Mouse (Mus musculus) hindbrain, embryonic 11.5 days (tissue): Measurements from ENCODE around the gene Prph2. TPM values are rescaled to one million over a fixed set of nuclear protein-coding genes. Genes with fewer than 3 reads are reported as not detected.

Source experiments
- ATAC-seq: fragments of 200-750 bp; cut with Nextera tagmentation; 2 replicates; pipeline ENCODE4 v1.8.0; 2017; ENCODE audit warnings: mild to moderate bottlenecking, moderate TSS enrichment, moderate library complexity; ENCODE audit not compliant: low FRiP score
- DNase-seq: peaks from one replicate; pipeline ENCODE4 v3.0.0-alpha.2; 2015; ENCODE audit warnings: low spot score
- H3K27ac ChIP-seq: fragments of 300-500 bp; sonication (generic); 2 replicates; pipeline ENCODE4 v1.5.1; 2014; ENCODE audit warnings: mild to moderate bottlenecking, low read depth, low read length
- H3K27me3 ChIP-seq: fragments of 300-500 bp; sonication (generic); 2 replicates; pipeline ENCODE4 v1.6.1; 2014; ENCODE audit warnings: mild to moderate bottlenecking, low read length, moderate library complexity, mixed read lengths; ENCODE audit not compliant: control insufficient read depth, insufficient read depth
- H3K36me3 ChIP-seq: fragments of 300-500 bp; sonication (generic); 2 replicates; pipeline ENCODE4 v1.6.1; 2014; ENCODE audit warnings: mild to moderate bottlenecking, low read length, moderate library complexity, mixed read lengths; ENCODE audit not compliant: control insufficient read depth, insufficient read depth
- H3K4me1 ChIP-seq: fragments of 300-500 bp; sonication (generic); replicated peaks from 2 replicates; pipeline ENCODE4 v1.6.1; 2014; ENCODE audit warnings: low read length, mixed read lengths; ENCODE audit not compliant: control insufficient read depth, insufficient read depth
- H3K4me2 ChIP-seq: fragments of 300-500 bp; sonication (generic); replicated peaks from 2 replicates; pipeline ENCODE4 v1.6.1; 2014; ENCODE audit warnings: mild to moderate bottlenecking, low read depth, low read length
- H3K4me3 ChIP-seq: fragments of 300-500 bp; sonication (generic); 2 replicates; pipeline ENCODE4 v1.5.1; 2014; ENCODE audit warnings: low read depth, low read length
- H3K9ac ChIP-seq: fragments of 300-500 bp; sonication (generic); 2 replicates; pipeline ENCODE4 v1.6.1; 2014; ENCODE audit warnings: low read depth, low read length
- H3K9me3 ChIP-seq: fragments of 300-500 bp; sonication (generic); 2 replicates; pipeline ENCODE4 v1.6.1; 2016; ENCODE audit warnings: low read length; ENCODE audit not compliant: control insufficient read depth
- WGBS: fragments of 180-500 bp; shearing (Covaris S2); extraction: QIAGEN DNeasy Blood & Tissue Kit; methylation state at CpG from one replicate; pipeline ENCODE4 v1.1.7; 2014; 5-methylcytosine and 5-hydroxymethylcytosine counted together
- polyA plus RNA-seq: library from polyadenylated mRNA; unstranded; fragments of >200 nt; fragmentation: Nextera tagmentation; extraction: Ambion mirVana; gene quantifications from 2 replicates; pipeline ENCODE4 v1.2.1, GENCODE M21; 2014

The Prph2 gene
- polyA plus RNA-seq, 1 experiment from 2014 or later: not detected

- H3K9me3 ChIP-seq: no peaks in the 10 kb centered on the region
- DNase-seq: no peak
- no peaks in the 10 kb centered on the region for H3K27me3 ChIP-seq
- H3K4me1 ChIP-seq: no peaks in the 10 kb centered on the region
- H3K36me3 ChIP-seq: peaks cover 17% of the 10 kb centered on the region
- no peak overlapping the region for H3K4me2 ChIP-seq
- H3K27ac ChIP-seq: no peak overlapping the region
- H3K4me3 ChIP-seq: no peak overlapping the region
- no peak overlapping the region for H3K9ac ChIP-seq
- ATAC-seq: no peak
- 83% methylated on average over 12 of the region's 12 CpGs for WGBS
Observed at GRCm38 (mm10) chr17:46929277-46929676, 19.0 kb downstream of the Prph2 start.

GRCm38 (mm10) chr17:46929897-46930296 lies 19.6 kb downstream of the Prph2 start:
- DNase-seq (no peak), ATAC-seq (no peak)
- Histone ChIP-seq H3K27me3 (no peaks in the 10 kb centered on the region), H3K9ac (no peak overlapping the region), H3K4me2 (no peak overlapping the region), H3K9me3 (no peaks in the 10 kb centered on the region), H3K4me1 (no peaks in the 10 kb centered on the region), H3K36me3 (peaks cover 19% of the 10 kb centered on the region), H3K4me3 (no peak overlapping the region), H3K27ac (no peak overlapping the region)
- whole genome bisulfite sequencing: 90% methylated on average over 7 of the region's 7 CpGs

- DNase-seq: no peak
- H3K9me3 ChIP-seq: no peaks in the 10 kb centered on the region
- no peaks in the 10 kb centered on the region for H3K4me1 ChIP-seq
- H3K27ac ChIP-seq: no peak overlapping the region
- H3K27me3 ChIP-seq: no peaks in the 10 kb centered on the region
- no peak overlapping the region for H3K4me2 ChIP-seq
- H3K4me3 ChIP-seq: no peak overlapping the region
- 93% methylated on average over 5 of the region's 5 CpGs for WGBS
- H3K36me3 ChIP-seq: peaks cover 21% of the 10 kb centered on the region
- no peak overlapping the region for H3K9ac ChIP-seq
- no peak for ATAC-seq
Observed at GRCm38 (mm10) chr17:46932961-46933360, 22.7 kb downstream of the Prph2 start.

DNA sequence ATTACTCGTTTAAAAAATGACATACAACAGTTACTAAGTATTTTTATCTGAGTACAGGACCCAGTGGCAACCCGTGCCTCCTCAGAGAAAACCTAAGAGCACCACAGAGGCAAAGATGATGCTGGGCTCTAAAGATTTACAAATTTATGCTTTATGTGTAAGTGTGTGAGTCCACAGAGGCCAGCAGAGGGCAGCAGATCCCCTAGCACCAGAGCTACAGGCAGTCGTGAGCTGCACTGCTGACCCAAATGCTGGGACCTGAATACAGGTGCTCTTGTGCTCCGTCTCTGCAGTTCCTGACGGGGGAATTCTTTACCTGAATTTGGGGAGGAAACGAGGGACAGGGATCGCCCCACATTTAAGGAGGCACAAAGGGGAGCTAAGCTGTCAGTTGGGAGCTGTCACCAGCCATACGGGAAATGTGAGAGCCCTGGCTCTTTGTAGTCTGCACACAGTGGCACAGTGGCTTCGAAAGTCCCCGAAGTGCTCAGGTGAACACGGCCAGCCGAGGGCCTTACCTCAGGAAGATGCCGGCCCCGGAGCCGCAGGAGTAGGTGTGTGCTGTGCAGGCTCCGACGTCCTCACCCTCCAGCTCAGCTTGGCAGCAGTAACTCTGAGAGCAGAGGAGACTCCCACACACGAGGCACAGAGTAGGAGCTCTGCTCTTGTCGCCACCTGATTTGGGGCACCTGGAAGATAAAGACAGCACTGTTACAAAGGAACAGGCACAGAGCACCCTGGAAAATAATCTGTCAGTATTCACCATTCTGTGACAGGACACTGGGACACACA lies 23.5 kb downstream of the Prph2 start:
- no peak overlapping the region for H3K9ac ChIP-seq
- no peak overlapping the region for H3K4me3 ChIP-seq
- no peak overlapping the region for H3K4me2 ChIP-seq
- no peaks in the 10 kb centered on the region for H3K4me1 ChIP-seq
- peaks cover 20% of the 10 kb centered on the region for H3K36me3 ChIP-seq
- no peak for ATAC-seq
- no peaks in the 10 kb centered on the region for H3K9me3 ChIP-seq
- 86% methylated on average over 19 of the region's 19 CpGs for WGBS
- peak; percentile 72 for DNase-seq
- H3K27ac ChIP-seq: no peak overlapping the region
- no peaks in the 10 kb centered on the region for H3K27me3 ChIP-seq

- Histone ChIP-seq H3K27me3 (no peaks in the 10 kb centered on the region), H3K9me3 (no peaks in the 10 kb centered on the region), H3K4me1 (no peaks in the 10 kb centered on the region), H3K36me3 (peaks cover 14% of the 10 kb centered on the region), H3K4me3 (no peak overlapping the region), H3K9ac (no peak overlapping the region), H3K4me2 (no peak overlapping the region), H3K27ac (no peak overlapping the region)
- 98% methylated on average over 8 of the region's 8 CpGs for WGBS
- ATAC-seq: no peak
- no peak for DNase-seq
Observed at GRCm38 (mm10) chr17:46940461-46940860, 30.2 kb downstream of the Prph2 start.

DNA sequence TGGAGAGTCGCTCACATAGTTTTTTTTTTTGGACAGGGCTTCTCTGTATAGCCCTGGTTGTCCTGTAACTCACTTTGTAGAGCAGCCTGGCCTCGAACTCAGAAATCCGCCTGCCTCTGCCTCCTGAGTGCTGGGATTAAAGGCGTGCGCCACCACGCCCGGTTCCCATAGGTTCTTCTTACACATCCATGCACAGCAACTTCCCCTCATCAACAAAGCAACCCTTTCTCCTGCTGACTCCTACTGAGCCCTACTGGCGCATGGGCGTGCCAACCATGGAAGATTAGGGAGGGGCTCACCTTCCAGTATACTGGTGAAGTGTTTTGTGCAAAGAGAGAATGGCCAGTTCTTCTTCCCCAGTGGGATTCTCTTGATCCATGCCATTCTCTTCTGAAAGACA lies 32.2 kb downstream of the Prph2 start:
- 94% methylated on average over 9 of the region's 9 CpGs for WGBS
- no peak for ATAC-seq

DNA sequence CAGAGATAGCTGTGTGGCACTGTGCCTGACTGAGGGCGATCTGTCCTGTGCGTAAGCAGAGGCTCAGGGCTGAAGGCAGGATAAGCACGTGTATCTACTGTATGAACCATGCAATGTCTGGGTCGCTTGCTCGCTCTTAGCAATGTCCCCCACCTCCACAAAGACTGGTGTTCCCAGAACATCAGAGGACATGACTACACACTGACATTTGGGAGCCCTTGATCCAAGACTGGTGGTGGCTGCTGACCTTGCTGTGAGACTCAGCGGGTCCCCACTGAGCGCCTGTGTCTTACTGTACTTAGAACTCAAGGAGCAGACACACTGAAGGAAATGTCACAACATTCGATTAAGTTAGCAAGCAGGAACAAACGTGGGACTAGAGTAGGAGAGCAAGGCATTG lies 36.0 kb downstream of the Prph2 start:
- Histone ChIP-seq H3K27ac (no peak overlapping the region), H3K36me3 (peaks cover 20% of the 10 kb centered on the region), H3K27me3 (no peaks in the 10 kb centered on the region), H3K9me3 (no peaks in the 10 kb centered on the region), H3K4me2 (no peak overlapping the region), H3K9ac (no peak overlapping the region), H3K4me3 (no peak overlapping the region), H3K4me1 (no peaks in the 10 kb centered on the region)
- ATAC-seq (no peak), DNase-seq (no peak)
- WGBS: 94% methylated on average over 9 of the region's 9 CpGs

More for the DNA sequence above, 32.2 kb downstream of the Prph2 start:
- no peak overlapping the region for H3K4me3 ChIP-seq
- H3K36me3 ChIP-seq: peaks cover 18% of the 10 kb centered on the region
- no peak overlapping the region for H3K27ac ChIP-seq
- no peak for DNase-seq
- no peak overlapping the region for H3K4me2 ChIP-seq
- H3K9ac ChIP-seq: no peak overlapping the region
- no peaks in the 10 kb centered on the region for H3K9me3 ChIP-seq
- no peaks in the 10 kb centered on the region for H3K4me1 ChIP-seq
- no peaks in the 10 kb centered on the region for H3K27me3 ChIP-seq

- Histone ChIP-seq H3K4me1 (no peaks in the 10 kb centered on the region), H3K4me2 (no peak overlapping the region), H3K36me3 (peaks cover 25% of the 10 kb centered on the region; the same call in 1 of the 2 replicates), H3K9me3 (no peaks in the 10 kb centered on the region), H3K9ac (no peak overlapping the region), H3K4me3 (no peak overlapping the region), H3K27ac (no peak overlapping the region), H3K27me3 (no peaks in the 10 kb centered on the region)
- WGBS: 86% methylated on average over 2 of the region's 2 CpGs
- DNase-seq: no peak
- ATAC-seq: no peak
Observed at GRCm38 (mm10) chr17:46958045-46958444, 47.8 kb downstream of the Prph2 start.

GRCm38 (mm10) chr17:46960216-46960615 lies 50.0 kb downstream of the Prph2 start:
- Histone ChIP-seq H3K4me2 (no peak overlapping the region), H3K27me3 (no peaks in the 10 kb centered on the region), H3K36me3 (peaks cover 22% of the 10 kb centered on the region; the same call in 1 of the 2 replicates), H3K4me1 (no peaks in the 10 kb centered on the region), H3K27ac (no peak overlapping the region), H3K4me3 (no peak overlapping the region), H3K9ac (no peak overlapping the region), H3K9me3 (no peaks in the 10 kb centered on the region)
- WGBS: 93% methylated on average over 10 of the region's 10 CpGs
- no peak for DNase-seq
- no peak for ATAC-seq
